Mouse (Mus musculus): ENCODE results near the gene Sult5a1.

The Sult5a1 gene

DNA sequence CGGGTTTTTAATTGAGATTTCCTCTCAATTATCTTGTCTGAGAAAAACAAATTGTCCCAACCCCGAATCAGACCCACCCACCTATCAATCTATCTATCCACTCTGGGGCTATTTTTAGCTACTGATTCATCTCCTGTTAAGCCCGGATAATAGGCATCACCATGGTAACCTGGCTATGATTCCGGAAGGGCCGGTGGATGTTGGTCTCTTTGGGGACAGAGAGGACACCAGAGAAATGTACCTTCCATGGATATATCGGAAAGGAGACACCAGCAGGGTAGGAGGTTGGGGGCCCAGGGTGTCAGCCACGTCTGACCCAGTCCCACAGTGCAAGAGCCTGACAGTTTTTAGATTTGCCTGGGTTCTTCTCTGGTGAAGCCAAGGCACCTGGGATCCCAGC lies 22.7 kb downstream of the Sult5a1 start:
- DNase-seq (ENCODE audit: low read depth): no peak

DNA sequence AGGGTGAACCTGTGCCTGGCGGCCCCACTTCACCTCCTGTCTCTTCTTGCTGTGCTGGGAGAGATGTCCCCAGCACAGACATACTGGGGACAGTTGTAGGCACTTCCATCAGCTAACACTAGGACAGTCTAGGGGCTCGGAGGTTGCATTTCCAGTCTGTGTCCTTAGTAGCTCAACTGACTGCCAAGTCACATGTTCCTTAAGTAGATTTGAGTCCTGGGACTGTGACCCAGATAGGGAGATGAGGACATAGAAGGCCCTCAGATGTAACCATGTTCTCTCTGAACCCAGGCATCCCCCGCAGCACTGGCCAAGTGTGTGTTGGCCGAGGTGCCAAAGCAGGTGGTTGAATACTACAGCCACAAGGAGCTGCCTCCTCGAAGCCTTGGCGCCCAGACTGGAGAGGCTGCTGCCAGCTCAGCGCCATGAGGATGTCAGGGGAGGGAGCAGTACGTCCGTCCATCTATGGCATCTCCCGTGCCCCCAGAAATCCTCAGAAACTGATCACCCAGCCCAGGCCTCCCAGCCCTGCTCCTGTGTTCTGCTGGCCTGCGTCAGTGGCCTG lies 23.9 kb downstream of the Sult5a1 start:
- DNase-seq (ENCODE audit: low read depth): no peak

DNA sequence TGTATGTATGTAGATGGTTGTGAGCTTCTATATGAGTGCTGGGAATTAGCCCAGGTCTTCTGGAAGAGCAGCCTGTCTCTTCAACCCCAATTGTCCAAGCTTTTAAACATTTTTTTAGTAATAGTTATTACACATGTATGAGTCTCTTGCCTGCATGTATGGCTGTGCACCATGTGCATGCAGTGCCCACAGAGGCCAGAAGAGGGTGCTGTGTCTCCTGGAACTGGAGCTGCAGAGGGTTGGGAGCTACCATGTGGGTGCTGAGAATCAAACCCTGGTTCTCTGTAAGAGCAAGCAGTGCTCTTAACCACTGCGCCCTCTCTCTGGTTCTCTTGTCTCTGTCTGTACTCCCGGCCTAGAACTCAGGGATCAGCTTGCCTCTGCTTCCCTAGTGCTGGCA lies 25.2 kb downstream of the Sult5a1 start:
- DNase-seq (ENCODE audit: low read depth): no peak

DNA sequence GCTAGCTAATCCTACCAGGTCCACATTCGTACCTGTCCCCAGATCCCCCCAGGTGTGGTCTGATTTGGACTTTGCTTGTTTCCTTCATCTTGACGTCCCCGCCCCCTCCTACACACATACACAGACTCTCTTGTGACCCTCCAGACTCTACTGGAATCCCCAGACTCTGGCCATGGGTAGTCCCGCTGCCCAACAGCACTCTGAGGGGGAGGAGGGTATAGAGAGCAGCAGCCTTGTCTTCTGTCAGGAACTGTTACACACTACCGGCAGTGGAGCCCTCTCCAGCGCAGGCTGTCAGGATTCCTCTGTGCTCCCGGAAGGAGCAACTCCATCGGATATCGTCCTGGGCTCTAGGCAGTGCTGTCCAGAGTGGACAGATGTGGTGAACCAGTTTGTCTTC lies 27.1 kb downstream of the Sult5a1 start:
- DNase-seq (ENCODE audit: low read depth): no peak

DNA sequence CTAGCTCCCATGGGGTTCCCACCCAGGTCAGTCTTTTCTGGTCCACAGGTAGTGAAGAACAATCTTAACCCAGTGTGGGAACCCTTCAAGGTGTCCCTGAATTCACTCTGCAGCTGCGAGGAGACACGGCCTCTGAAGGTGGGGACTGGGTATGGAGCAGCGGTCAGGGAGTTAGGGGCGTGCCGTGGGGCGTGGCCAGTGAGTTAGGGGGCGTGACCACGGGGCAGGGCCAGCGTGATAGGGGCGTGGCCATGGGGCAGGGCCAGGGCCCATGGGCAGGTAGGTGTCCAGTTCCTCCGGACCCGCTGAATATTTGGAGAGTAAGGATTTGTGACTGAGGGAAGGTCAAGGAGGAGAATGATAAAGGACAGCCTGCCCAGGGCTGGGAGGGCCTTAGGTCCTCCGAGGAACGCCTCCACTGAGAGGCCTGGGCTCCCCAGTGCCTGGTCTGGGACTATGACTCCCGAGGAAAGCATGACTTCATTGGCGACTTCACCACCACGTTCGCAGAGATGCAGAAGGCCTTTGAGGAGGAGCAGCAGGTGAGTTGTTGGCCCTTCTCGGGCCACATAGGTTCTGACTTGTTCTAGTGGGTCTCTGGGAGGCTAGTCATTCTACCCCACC lies 31.8 kb downstream of the Sult5a1 start:
- DNase-seq (ENCODE audit: low read depth): no peak

DNA sequence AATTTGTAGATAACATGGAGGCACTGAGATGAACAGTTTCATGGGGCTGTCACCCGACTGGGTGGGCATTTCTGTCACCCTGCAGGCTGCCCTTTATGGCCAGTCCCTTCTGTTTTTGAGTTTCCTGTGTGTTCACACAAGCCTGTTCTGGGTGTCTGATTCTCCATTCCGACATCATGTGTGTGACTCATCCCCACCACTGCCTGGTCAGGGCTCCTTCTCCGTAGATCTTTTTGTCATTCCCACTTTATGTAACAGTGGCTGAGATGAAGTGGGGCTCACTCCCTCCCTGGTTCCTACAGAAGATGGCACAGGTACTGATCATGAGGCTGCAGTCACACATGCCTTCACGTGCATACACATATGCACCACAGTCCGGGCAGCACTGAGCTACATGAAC lies 35.4 kb downstream of the Sult5a1 start:
- no peak for DNase-seq (ENCODE audit: low read depth)

DNA sequence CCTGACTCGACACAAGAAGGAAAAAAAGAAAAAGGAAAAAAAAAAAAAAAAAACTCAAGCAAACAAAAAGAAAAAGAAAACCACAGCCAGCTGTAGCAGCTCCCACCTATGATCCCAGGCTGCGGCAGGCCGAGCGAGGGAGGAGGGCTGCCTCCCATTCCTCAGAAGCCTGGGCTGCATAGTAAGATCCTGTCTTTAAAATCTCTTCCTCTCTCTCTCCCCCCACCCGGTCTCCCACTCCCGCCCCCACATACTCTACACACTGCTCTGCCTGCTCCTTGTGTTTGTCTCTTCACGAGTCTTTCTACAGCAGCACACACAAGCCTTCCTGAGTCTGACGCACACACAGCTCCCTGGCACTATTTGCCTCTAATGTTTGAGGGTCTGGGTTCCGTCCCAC lies 36.1 kb downstream of the Sult5a1 start:
- DNase-seq (ENCODE audit: low read depth): no peak

DNA sequence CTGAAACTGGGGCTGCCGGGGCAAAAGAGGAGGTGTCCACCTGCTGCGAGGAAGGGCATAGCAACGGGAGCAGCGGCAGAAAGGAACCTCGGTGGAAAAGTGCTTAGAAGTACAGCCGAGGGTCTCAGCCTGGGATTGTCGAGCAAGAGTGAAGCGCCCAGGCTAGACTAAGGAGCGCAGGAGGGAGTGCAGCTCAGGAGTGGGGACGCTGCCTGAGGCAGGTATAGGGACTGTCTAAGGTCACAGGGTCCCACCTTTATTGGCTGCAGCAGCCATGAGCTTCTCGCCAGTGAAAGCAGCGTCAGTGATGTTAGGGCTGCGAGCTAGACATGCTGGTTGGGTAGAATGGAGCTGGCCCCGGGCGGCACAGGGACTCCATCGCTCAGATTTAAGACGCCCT lies 40.4 kb downstream of the Sult5a1 start:
- peak; percentile 30 for DNase-seq (ENCODE audit: low read depth)

DNA sequence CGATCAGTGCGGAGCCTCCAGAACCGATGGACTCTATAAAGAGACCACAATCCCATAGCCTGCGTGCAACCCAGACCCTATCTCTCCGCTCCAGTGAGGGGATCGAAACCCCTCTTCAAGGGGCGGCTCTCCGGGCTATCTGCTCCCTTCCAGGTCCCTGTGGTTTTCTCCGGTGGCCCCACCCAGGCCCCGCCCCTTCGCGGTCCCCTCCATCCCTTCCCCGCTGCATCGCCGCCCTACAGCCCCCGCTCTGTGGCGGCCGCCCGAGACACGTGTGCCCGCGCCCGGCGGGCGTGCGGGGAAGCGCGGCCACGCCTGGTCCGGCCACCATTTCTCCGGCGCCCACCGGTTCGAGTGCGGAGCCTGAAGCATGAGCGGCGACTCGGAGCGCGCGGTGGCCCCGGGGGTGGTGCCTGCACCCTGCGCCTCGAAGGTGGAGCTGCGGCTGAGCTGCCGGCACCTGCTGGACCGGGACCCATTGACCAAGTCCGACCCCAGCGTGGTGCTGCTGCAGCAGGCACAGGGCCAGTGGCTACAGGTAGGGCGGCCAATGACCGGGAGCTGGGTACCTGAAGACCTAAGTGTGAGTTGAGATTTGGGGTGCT lies 40.9 kb downstream of the Sult5a1 start, which contains the start of gene Cpne7:
Gene Cpne7 (plus strand): TSS at position 248 of the 605 bp plus-strand sequence.
- no peak for DNase-seq (ENCODE audit: low read depth)

DNA sequence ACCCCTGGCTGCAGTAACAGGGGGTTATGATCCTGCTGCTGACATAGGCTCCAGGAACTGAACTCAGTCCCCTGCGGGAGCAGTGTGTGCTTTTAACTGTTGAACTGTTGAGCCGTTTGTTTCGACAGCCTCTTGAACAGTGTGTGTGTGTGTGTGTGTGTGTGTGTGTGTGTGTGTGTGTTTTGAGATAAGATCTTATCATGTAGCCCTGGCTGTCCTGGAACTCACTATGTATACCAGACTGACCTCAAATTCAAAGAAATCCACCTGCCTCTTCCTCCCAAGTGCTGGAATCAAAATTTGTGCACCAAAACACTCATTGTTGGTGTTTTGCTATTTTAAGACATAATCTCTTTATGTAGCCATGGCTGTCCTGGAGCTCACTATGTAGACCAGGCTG lies 43.5 kb downstream of the Sult5a1 start:
- no peak for DNase-seq (ENCODE audit: low read depth)

DNA sequence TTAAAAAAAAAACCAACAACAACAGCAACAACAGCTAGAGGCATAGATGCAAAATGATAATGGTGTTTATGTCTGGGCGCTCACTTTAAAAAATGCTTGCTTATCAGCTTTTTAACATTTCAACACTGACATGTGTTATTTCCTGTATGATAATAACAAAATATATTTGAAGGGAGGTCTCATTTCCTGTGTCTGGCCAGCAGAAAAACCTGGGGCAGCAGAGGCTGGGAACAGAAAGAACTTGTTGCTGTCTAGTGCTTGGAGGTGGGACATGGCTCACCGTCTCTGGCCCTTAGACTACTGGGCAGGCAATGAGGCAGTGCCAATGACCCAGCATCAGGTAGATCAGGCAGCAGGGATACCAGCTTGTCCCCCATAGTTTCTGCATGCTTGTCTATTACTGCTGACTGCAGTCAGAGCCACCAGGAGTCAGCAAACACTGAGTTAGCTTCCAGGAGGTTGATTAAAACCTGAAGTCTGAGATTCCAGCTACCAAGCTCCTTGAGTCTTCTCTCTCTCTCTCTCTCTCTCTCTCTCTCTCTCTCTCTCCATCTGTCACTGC lies 44.1 kb downstream of the Sult5a1 start:
- DNase-seq (ENCODE audit: low read depth): no peak

DNA sequence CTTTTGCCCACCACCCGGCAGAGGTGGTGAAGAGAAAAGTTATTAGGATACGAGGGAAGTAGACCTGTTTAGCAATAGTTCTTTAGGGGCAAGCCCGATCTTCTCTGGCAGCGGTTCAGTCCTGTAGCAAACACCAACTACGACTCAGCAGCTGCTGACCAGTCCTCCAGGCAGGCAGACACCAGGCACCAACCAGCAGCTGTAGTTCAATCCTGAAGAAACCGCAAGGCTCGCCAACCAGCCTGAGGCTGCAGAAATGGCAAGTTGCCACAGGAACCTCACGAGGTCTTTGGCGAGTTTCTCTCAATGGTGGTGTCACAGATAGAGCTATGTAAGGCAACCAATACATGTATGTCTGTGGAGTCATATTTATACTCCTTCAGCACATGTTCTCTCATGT lies 45.2 kb downstream of the Sult5a1 start:
- no peak for DNase-seq (ENCODE audit: low read depth)

DNA sequence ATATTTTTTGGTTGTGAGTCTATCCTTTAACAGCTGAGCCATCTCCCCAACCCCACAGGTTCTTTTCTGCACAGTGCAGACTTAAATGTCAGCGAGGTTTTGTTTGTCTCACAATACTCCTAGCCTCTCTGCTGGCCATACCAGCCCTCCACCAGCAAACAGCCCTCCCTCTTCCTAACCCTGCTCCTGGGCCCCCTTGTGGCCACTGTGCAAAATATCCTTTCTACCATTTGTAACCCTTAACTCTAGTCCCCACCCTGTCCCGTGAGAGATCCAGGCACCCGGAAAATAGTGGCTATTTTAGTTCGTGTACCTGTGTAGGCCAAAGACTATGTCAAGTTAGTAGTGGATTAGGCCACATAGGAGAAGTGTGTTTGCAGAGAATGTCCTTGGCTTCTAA lies 47.5 kb downstream of the Sult5a1 start:
- DNase-seq (ENCODE audit: low read depth): peak; percentile 80

DNA sequence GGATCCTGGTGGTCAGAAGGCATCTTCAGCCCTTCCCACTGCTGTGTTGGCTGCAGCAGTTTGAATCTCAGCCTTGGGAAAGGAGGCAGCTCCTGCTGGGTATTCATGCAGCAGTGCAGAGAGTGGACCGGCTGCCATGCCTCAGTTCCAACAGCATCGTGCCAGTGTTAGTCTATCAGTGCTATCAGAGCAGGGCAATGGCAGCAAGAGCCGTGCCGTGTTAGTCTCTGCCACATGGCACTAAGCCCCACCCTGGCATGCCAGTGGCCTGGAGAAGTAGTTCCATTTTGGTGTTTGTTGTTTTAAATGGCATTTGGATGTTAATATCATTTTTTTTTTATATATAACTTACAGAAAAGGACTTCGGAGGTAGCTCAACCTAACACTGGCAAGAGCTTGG lies 49.2 kb downstream of the Sult5a1 start:
- no peak for DNase-seq (ENCODE audit: low read depth)

DNA sequence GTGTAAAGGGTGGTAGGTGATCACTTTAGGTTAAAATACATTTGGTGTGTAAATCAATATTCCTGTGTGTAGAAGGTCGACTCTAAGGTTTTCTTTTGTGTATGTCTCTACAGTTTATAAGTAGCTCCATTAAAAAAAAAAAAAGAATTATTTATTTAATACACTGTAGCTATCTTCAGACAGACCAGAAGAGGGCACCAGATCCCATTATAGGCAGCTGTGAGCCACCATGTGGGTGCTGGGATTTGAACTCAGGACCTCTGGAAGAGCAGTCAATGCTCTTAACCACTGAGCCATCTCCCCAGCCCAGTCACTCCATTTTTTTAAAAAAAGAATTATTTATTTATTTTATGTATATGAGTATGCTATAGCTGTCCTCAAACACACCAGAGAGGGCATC lies 50.1 kb downstream of the Sult5a1 start:
- DNase-seq (ENCODE audit: low read depth): peak; percentile 40

DNA sequence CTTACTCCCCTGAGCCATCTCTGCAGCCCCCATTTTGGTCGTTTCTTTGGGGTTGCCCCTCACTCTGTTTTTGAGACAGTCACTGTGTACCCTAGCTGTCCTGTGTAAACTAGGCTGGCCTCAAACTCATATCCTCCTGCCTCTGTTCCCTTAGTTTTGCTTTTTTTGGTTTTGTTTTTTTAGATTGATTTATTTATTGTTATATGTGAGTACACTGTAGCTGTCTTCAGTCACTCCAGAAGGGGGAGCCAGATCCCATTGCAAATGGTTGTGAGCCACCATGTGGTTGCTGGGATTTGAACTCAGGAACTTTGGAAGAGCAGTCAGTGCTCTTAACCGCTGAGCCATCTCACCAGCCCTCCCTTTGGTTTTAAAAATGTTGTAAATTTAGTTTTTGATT lies 51.6 kb downstream of the Sult5a1 start:
- peak; percentile 58 for DNase-seq (ENCODE audit: low read depth)

DNA sequence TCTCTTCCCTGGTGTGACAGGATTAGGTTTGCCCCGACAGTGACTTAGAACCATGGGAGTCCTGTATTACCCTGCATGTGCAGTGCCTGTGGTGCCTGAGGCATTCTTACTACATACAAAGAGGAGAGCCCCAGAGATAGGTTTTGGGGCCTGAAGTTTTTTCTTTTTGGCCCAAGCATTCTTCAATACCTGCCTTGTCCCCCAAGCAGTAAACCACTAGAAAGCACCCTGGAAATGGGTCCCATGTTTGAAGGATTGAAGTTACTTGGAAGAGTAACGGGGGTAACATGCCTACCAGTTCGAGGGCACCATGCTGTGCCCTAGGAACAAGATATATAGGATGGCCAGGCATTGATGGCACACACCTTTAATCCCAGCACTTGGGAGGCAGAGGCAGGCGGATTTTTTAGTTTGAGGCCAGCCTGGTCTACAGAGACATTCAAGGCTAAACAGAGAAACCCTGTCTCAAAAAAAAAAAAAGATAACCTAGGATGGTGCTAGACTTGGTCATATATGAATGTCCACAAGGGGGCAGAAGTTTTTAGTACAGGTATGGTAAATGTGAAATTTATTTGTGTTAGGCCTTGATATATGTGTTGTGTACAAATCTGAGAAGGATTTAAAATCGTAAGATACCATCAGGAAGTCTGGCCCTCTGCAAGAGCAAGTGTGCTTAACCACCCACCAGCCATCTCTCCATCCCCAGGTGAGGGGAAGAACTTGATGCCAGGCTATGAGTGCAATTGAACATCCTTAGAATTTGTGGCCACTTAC lies 52.4 kb downstream of the Sult5a1 start:
- DNase-seq (ENCODE audit: low read depth): peak; percentile 84

DNA sequence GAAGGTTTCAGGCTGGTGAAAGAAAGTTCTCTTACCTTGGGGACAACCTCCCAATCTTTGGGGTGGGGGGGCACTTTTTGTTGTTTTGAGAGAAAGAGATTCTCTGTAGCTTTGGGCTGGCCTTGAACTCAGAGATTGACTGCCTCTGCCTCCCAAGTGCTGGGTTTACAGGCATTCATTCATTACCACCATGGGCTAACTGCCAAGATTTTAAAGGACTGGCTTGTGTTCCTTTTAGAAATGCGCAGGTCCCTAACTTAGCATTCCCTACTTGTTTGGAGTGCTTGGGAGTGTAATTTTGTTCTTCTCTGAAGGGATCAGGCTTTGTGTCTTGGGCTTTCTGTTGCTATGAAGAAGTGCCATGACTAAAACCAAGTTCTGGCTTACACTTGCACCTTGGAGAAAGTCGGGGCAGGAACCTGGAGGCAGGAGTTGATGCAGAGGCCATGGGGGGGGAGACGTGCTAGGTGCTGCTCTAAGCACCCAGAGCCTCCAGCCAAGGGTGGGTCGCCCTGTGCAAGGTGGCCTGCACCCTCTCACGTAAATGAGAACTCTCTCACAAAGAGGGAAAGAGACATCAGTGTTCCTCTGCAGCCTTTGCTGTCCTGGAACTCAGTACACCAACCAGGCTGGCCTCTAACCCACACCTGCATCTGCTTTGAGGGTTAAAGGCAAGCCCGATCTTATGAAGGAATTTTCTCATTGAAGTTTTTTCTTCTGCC lies 53.9 kb downstream of the Sult5a1 start:
- no peak for DNase-seq (ENCODE audit: low read depth)

DNA sequence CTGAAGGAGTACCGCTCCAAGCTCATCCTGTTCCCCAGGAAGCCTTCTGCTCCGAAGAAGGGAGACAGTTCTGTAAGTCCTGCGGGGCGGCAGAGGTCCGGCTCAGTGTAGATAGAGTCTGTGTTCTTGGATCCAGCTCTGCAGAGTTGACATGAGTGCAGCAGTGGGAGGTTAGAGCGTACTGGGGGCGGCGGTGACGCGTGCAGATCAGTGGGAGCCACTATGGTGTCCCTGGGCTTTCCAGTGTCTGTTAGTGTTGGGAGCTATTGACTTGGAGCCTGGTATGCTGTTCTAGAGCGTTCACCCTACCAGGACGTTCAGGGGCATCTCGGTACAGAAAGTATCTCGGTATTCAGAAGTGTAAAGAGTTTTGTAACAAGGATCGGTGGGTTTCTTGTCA lies 54.8 kb downstream of the Sult5a1 start:
- peak; percentile 31 for DNase-seq (ENCODE audit: low read depth)

DNA sequence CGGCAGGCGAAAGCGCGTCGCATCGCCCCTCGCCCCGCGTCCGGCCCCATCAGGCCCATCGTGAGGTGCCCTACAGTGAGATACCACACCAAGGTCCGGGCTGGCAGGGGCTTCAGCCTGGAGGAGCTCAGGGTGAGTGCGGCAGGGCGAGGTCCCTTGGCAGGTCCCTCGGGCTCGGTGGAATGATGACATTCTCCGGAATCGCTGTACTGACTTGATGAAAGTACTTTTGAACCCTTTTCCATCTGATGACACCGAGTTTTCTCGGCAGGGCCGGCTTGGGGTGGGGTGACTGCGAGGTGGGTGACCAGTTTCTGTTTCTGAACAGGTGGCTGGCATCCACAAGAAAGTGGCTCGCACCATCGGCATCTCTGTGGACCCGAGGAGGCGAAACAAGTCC lies 55.3 kb downstream of the Sult5a1 start:
- DNase-seq (ENCODE audit: low read depth): peak; percentile 41

DNA sequence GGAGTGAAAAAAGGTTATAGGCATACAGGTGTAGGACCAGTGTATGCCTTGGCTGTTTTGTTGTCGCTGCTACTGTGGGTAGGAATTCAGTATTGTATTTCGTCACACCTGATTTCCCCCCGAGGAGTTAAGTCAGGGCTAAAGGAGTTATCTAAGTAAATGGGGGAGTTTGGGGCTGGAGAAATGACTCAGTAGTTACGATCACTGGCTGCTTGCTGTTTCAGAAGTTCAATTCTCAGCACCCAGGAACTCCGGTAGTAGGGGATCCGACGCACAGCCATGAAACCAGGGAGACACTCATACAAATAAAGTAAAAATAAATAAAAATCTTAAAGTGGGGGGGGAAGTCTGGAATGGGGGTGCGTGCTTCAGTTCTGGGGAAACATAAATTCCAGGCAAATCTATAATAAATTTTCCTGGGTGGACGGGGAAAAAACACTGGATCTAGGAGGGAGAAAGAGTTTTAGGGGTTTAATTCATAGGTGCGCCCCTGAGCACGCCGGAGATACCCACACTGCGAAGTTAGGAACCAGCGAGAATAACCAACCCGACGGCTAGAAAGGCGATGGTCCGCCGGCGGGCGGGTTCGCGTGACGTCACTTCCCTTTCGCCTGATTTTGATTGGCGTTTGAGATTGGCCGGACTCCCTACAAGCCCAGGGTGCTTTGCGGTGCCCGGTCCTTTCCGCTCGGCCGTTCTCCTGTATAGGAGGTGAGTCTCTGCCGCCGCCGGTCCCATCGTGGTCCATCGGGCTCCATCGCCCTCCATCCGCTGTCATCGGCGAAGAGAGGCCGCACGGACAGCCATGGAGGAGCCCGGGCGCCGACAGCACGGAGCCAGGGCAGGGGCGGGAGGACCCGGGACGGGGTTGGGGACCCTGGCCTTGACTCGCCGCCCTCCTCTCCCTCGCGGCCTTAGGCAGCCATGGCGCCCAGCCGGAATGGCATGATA lies 56.1 kb downstream of the Sult5a1 start, which contains the start of gene Rpl13:
Gene Rpl13 (plus strand): TSS at position 616 of the 951 bp plus-strand sequence.
- DNase-seq (ENCODE audit: low read depth): peak; percentile 88
